Mouse (Mus musculus): Measurements from ENCODE around the gene Cul9.
"Not testable (repeated sequence)": the region's sequence is repeated elsewhere in the genome, so short reads cannot be mapped to it uniquely, and the experiment has no call there.

Gene Cul9

GRCm38 (mm10) chr17:46496623-46497434 lies 49.4 kb downstream of the Cul9 start, which contains the start of gene Dnph1:
Dnph1 (plus strand) TSS chr17:46496711.
- DNase-seq: peak; percentile 26 to 27

GRCm38 (mm10) chr17:46496081-46496480 lies 50.1 kb downstream of the Cul9 start:
- not testable (repeated sequence) for DNase-seq

GRCm38 (mm10) chr17:46495486-46495885 lies 50.7 kb downstream of the Cul9 start:
- DNase-seq: no peak

- DNase-seq: peak; percentile 24 to 35
Observed at GRCm38 (mm10) chr17:46487431-46487830, 58.8 kb downstream of the Cul9 start, which contains the start of gene Ttbk1. Ttbk1 (minus strand) TSS chr17:46487675.

GRCm38 (mm10) chr17:46486995-46487394 lies 59.2 kb downstream of the Cul9 start:
- DNase-seq: no peak

- peak; percentile 52 for DNase-seq
Observed at GRCm38 (mm10) chr17:46484461-46484875, 61.7 kb downstream of the Cul9 start.

GRCm38 (mm10) chr17:46484021-46484431 lies 62.2 kb downstream of the Cul9 start:
- peak in 1 of 2 experiments; percentile 51 for DNase-seq

GRCm38 (mm10) chr17:46483561-46484001 lies 62.6 kb downstream of the Cul9 start:
- peak; percentile 8 to 29 for DNase-seq

- DNase-seq: no peak
Observed at GRCm38 (mm10) chr17:46477286-46477685, 68.9 kb downstream of the Cul9 start.

- DNase-seq: no peak
Observed at GRCm38 (mm10) chr17:46476601-46477000, 69.6 kb downstream of the Cul9 start.

GRCm38 (mm10) chr17:46467830-46468229 lies 78.4 kb downstream of the Cul9 start:
- no peak for DNase-seq

GRCm38 (mm10) chr17:46462226-46462625 lies 84.0 kb downstream of the Cul9 start:
- no peak for DNase-seq

GRCm38 (mm10) chr17:46461347-46461746 lies 84.8 kb downstream of the Cul9 start:
- no peak for DNase-seq

- DNase-seq: no peak
Observed at GRCm38 (mm10) chr17:46460673-46461072, 85.5 kb downstream of the Cul9 start.

GRCm38 (mm10) chr17:46458439-46458838 lies 87.7 kb downstream of the Cul9 start:
- DNase-seq: no peak

- peak; percentile 69 to 71 for DNase-seq
Observed at GRCm38 (mm10) chr17:46457791-46458190, 88.4 kb downstream of the Cul9 start.

GRCm38 (mm10) chr17:46455110-46455691 lies 91.0 kb downstream of the Cul9 start:
- DNase-seq: peak; percentile 21 to 27

- no peak for DNase-seq
Observed at GRCm38 (mm10) chr17:46454539-46454938, 91.6 kb downstream of the Cul9 start.

- no peak for DNase-seq
Observed at GRCm38 (mm10) chr17:46453970-46454411, 92.2 kb downstream of the Cul9 start.

- DNase-seq: no peak
Observed at GRCm38 (mm10) chr17:46453302-46453948, 92.8 kb downstream of the Cul9 start.

GRCm38 (mm10) chr17:46452683-46453082 lies 93.5 kb downstream of the Cul9 start:
- DNase-seq: no peak

All from B cell, adult 2 months (primary cell).